Mouse (Mus musculus): Measurements from ENCODE around the gene Tnnt1. TPM values are rescaled to one million over a fixed set of nuclear protein-coding genes. Genes with fewer than 3 reads are reported as not detected.

The Tnnt1 gene
- total RNA-seq, 2 experiments from 2014 or later = 5.9 to 9.4 TPM

DNA sequence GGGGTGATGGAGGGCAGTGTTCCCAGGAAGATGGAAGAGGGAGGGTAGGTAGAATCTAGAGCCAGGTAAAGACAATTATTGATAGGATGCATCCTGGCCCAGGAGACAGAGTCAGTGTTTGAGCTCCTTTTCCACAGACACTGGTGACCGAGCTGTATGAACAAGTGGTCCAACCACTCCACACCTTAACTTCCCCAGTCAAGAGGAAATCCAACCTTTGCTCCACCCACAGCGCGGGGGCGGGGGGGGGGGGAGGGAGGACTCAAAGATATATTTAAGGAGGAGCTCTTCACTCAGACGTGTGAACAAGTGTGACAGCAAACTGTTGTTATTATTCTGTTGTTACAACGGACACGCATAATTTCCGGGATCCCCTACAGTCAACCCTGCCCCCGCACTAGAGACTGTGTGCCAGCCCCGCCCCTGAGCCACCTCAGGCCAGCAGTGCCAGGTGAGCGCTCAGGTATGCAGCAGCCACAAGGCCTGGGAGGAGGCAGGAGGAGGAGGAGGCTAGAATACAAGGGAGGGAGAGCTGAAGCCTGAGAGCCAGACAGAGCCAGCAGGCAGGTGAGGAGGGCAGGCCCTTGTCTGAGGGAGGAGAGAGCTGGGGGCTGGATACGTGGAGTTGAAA is 51.9 kb downstream of the Tnnt1 start:
- DNase-seq (ENCODE audit: low spot score in 2 of 2) = no peak
- intact Hi-C loops (cut with DNase I) = no loop called here

DNA sequence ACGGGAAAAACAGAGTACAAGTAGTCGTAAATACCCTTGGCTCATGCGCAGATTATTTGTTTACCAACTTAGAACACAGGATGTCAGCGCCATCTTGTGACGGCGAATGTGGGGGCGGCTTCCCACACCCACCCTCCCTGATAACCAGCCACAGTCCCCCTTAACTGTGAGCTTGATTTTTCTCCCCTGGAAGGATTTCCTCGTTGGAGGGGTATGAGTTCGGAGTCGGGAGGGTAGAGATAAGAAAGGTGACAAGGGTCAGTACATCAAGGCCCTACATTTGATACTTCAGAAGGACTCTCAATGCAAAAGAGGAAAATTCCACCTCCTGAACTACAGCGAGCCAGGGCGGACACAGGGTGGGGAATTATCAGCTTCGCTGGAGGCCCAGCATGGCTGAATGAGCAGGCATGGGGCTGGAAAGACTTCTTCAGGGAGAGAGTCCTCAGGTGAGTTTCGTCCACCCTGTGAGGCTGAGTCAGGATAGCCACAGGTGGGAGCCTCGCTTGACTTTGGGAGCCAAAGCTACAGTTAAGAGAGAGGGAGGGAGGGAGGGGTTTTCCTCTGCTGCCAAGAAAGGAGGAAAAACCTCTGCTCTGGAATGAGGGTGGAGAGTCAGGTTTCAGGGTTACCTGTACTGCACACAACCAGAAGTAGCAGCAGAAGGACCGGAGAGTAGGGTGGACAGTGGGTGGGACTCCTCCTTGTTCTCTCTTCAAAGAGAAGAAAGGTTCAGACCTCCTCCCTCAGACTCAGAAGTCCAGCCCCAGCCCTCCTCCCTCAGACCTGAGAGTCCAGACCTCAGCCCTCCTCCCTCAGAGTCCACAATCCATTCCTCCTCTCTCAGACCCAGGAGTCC is 55.4 kb downstream of the Tnnt1 start, which contains the start of gene Eps8l1:
Gene Eps8l1, plus strand, starts transcription at position 99 of the 859 bp plus-strand sequence.
- intact Hi-C loops (cut with DNase I) = no loop called here
- no peak for DNase-seq (ENCODE audit: low spot score in 2 of 2)

Other genes with a start within 250 kb of the Tnnt1 start
- not detected for gene Ncr1, start 178.7 kb downstream of the Tnnt1 start, total RNA-seq (2021)
- gene Gp6, start 118.6 kb downstream of the Tnnt1 start, total RNA-seq (2021) = not detected
- gene Rdh13, start 70.7 kb downstream of the Tnnt1 start, total RNA-seq (2021) = 10 to 100 TPM; 23.9 to 26.3 TPM
- gene Eps8l1, start 55.7 kb downstream of the Tnnt1 start, total RNA-seq (2021) = 1 to 10 TPM; 3.1 to 3.4 TPM
- gene Ppp1r12c, start 14.7 kb downstream of the Tnnt1 start, total RNA-seq (2021) = 100 to 1,000 TPM; 142 to 168 TPM
- under 1 TPM in 1 of 2 experiments, not detected in 1; 0.52 TPM for gene Tnni3, start 7.8 kb upstream of the Tnnt1 start, total RNA-seq (2021)
- gene Dnaaf3, start 16.1 kb upstream of the Tnnt1 start, total RNA-seq (2021) = under 1 TPM; 0.27 to 0.34 TPM
- gene Syt5, start 31.2 kb upstream of the Tnnt1 start, total RNA-seq (2021) = 100 to 1,000 TPM; 263 to 298 TPM
- under 1 TPM; 0.84 to 0.95 TPM for gene Ptprh, start 87.7 kb upstream of the Tnnt1 start, total RNA-seq (2021)
- 10 to 100 TPM; 10.0 to 16.8 TPM for gene Tmem86b, start 115.0 kb upstream of the Tnnt1 start, total RNA-seq (2021)
- 100 to 1,000 TPM; 138 to 145 TPM for gene Ppp6r1, start 142.6 kb upstream of the Tnnt1 start, total RNA-seq (2021)
- gene Hspbp1, start 168.7 kb upstream of the Tnnt1 start, total RNA-seq (2021) = 100 to 1,000 TPM; 100 to 106 TPM
- 100 to 1,000 TPM; 398 to 475 TPM for gene Brsk1, start 174.2 kb upstream of the Tnnt1 start, total RNA-seq (2021)
- gene Tmem150b, start 208.9 kb upstream of the Tnnt1 start, total RNA-seq (2021) = not detected
- 10 to 100 TPM; 18.9 to 35.8 TPM for gene Kmt5c, start 223.7 kb upstream of the Tnnt1 start, total RNA-seq (2021)
- 1 to 10 TPM; 4.8 to 5.5 TPM for gene Cox6b2, start 236.7 kb upstream of the Tnnt1 start, total RNA-seq (2021)

All from left cerebral cortex, postnatal 36 days (tissue).